Mouse (Mus musculus) gonadal fat pad, adult 2 months (tissue): ENCODE data around the gene Gm49342. TPM values are rescaled to one million over a fixed set of nuclear protein-coding genes. Genes with fewer than 3 reads are reported as not detected.
A peak's percentile ranks its signal among the peaks of the same experiment; 100 is the strongest.
"Not testable (repeated sequence)": the region's sequence is repeated elsewhere in the genome, so short reads cannot be mapped to it uniquely, and the experiment has no call there.

Experiments used
- DNase-seq: peaks from one replicate; pipeline ENCODE4 v3.0.0-alpha.2; 2012; ENCODE audit warnings: low read depth
- polyA plus RNA-seq: library from polyadenylated mRNA; depleted of rRNA; stranded (reverse); fragments of >200 nt; gene quantifications from 2 replicates; pipeline ENCODE4 v1.2.3, GENCODE M21; 2012; rRNA removed

Gene Gm49342
- 59.5 and 96.5 TPM in 2 replicates for polyA plus RNA-seq

- DNase-seq, result no peak
Observed at GRCm38 (mm10) chr14:50943932-50944667, at the start of gene Gm49342. Gene Gm49342 (plus strand): TSS chr14:50944517.

- no peak for DNase-seq
Observed at GRCm38 (mm10) chr14:50895407-50895806, 48.9 kb upstream of the Gm49342 start.

GRCm38 (mm10) chr14:50895985-50896746 lies 48.2 kb upstream of the Gm49342 start:
- peak; percentile 58 for DNase-seq

GRCm38 (mm10) chr14:50896747-50897373 lies 47.5 kb upstream of the Gm49342 start:
- no peak for DNase-seq

- DNase-seq, result no peak
Observed at GRCm38 (mm10) chr14:50897374-50897765, 46.9 kb upstream of the Gm49342 start, which contains the start of gene Klhl33. Gene Klhl33 (minus strand): TSS chr14:50897507.

GRCm38 (mm10) chr14:50897992-50898391 lies 46.3 kb upstream of the Gm49342 start:
- DNase-seq, result not testable (repeated sequence)

GRCm38 (mm10) chr14:50903973-50904827 lies 40.1 kb upstream of the Gm49342 start:
- no peak for DNase-seq

- DNase-seq, result no peak
Observed at GRCm38 (mm10) chr14:50904828-50905129, 39.5 kb upstream of the Gm49342 start.

GRCm38 (mm10) chr14:50905327-50905726 lies 39.0 kb upstream of the Gm49342 start:
- not testable (repeated sequence) for DNase-seq

- no peak for DNase-seq
Observed at GRCm38 (mm10) chr14:50908126-50908525, 36.2 kb upstream of the Gm49342 start.

GRCm38 (mm10) chr14:50911356-50911755 lies 33.0 kb upstream of the Gm49342 start:
- DNase-seq, result no peak

- not testable (repeated sequence) for DNase-seq
Observed at GRCm38 (mm10) chr14:50923437-50923836, 20.9 kb upstream of the Gm49342 start.

GRCm38 (mm10) chr14:50924281-50925064 lies 19.8 kb upstream of the Gm49342 start, which contains the start of the genes Osgep and Apex1:
Gene Osgep (minus strand): TSS chr14:50924893.
Gene Apex1 (plus strand): TSS chr14:50924968.
- no peak for DNase-seq

- DNase-seq, result no peak
Observed at GRCm38 (mm10) chr14:50925111-50925920, 19.0 kb upstream of the Gm49342 start.

GRCm38 (mm10) chr14:50927366-50927765 lies 17.0 kb upstream of the Gm49342 start:
- DNase-seq, result no peak

- DNase-seq, result no peak
Observed at GRCm38 (mm10) chr14:50929951-50930350, 14.4 kb upstream of the Gm49342 start.

- DNase-seq, result no peak
Observed at GRCm38 (mm10) chr14:50930377-50930753, 14.0 kb upstream of the Gm49342 start.

GRCm38 (mm10) chr14:50930754-50931492 lies 13.4 kb upstream of the Gm49342 start, which contains the start of the genes Pip4p1 and Pnp:
Gene Pip4p1 (minus strand): TSS chr14:50930856.
Gene Pnp (plus strand): TSS chr14:50931082.
- DNase-seq, result peak; percentile 98

- no peak for DNase-seq
Observed at GRCm38 (mm10) chr14:50931493-50932020, 12.8 kb upstream of the Gm49342 start.
